28 mouse cellular contexts compared by ENCODE assay signal in genomic region chr5:30732511-30732910, GRCm38 (mm10). TPM values are rescaled to one million over a fixed set of nuclear protein-coding genes. Genes with fewer than 3 reads are reported as not detected.
"Had no signal": no experiment of that assay in that cellular context is flagged by ENCODE, and none has a peak within 500 bp of the region (broad histone marks: within the 10 kb centered on the region; RNA-seq: fewer than 3 reads in every experiment).

No protein-coding gene starts in this region.

- H3K27me3 ChIP-seq: hindbrain, embryonic 13.5 days; kidney, embryonic 15.5 days; limb, embryonic 15.5 days had no signal

- H3K4me1 ChIP-seq: liver, embryonic 12.5 days had no signal

- H3K9me3 ChIP-seq: heart, embryonic 13.5 days; heart, embryonic 15.5 days; hindbrain, embryonic 13.5 days; kidney, embryonic 15.5 days; limb, embryonic 13.5 days; limb, embryonic 15.5 days; liver, embryonic 12.5 days had no signal

- H3K36me3 ChIP-seq: heart, embryonic 13.5 days; heart, embryonic 15.5 days; kidney, embryonic 15.5 days; limb, embryonic 13.5 days; limb, embryonic 15.5 days; liver, embryonic 12.5 days had no signal

- DNase-seq: gastrocnemius, postnatal 14 days; gastrocnemius, postnatal 36 days; heart, adult 11 months; heart, adult 2 months; heart, postnatal 14 days; heart, postnatal 36 days; kidney, adult 11 months; kidney, adult 2 months; kidney, adult 9 months; kidney, postnatal 14 days; kidney, postnatal 36 days; layer of hippocampus, adult 9-11 months; layer of hippocampus, postnatal 36 days; left cerebral cortex, postnatal 4 days had no signal

- H3K4me3 ChIP-seq: heart, adult 2 months; heart, embryonic 13.5 days; heart, embryonic 15.5 days; hindbrain, embryonic 13.5 days; kidney, embryonic 15.5 days; limb, embryonic 13.5 days; limb, embryonic 15.5 days; liver, embryonic 12.5 days had no signal

- H3K4me2 ChIP-seq: heart, embryonic 11.5 days; heart, embryonic 13.5 days; heart, embryonic 15.5 days; hindbrain, embryonic 13.5 days; kidney, embryonic 15.5 days; limb, embryonic 13.5 days; limb, embryonic 15.5 days; liver, embryonic 12.5 days had no signal

- H3K9ac ChIP-seq: heart, embryonic 13.5 days; heart, embryonic 15.5 days; hindbrain, embryonic 13.5 days; kidney, embryonic 15.5 days; limb, embryonic 13.5 days; limb, embryonic 15.5 days; liver, embryonic 12.5 days; liver, embryonic 14.5 days had no signal

- ATAC-seq: hindbrain, embryonic 16.5 days; intestine, embryonic 16.5 days; liver, embryonic 12.5 days had no signal

- H3K27ac ChIP-seq: heart, adult 2 months; heart, embryonic 13.5 days; heart, embryonic 15.5 days; hindbrain, embryonic 13.5 days; kidney, embryonic 15.5 days; kidney, postnatal 0 days; limb, embryonic 13.5 days; limb, embryonic 15.5 days; liver, embryonic 12.5 days; liver, embryonic 14.5 days had no signal

RNA-seq across cellular contexts. Expression of gene Dpysl5, which starts 21.1 kb away (rescaled TPM):
- total RNA-seq: hematopoietic stem cell, adult 5-6 weeks; liver, adult 2 months had no signal
